Mouse (Mus musculus): ENCODE data around the gene Stfa2. TPM values are rescaled to one million over a fixed set of nuclear protein-coding genes. Genes with fewer than 3 reads are reported as not detected.
"Not testable (repeated sequence)": the region's sequence is repeated elsewhere in the genome, so short reads cannot be mapped to it uniquely, and the experiment has no call there.

Stfa2 gene
- polyA plus RNA-seq (2016; fragmentation: Nextera tagmentation; extraction: Ambion mirVana) = not detected in 2 replicates

GRCm38 (mm10) chr16:36408357-36408756 lies at the start of gene Stfa2:
TSS of gene Stfa2 (minus strand) at chr16:36408457.
- H3K27ac ChIP-seq (replicated peaks) = no peak within 1 kb of the TSS
- no peak within 1 kb of the TSS for H3K4me3 ChIP-seq
- H3K4me1 ChIP-seq = no peaks in the 10 kb centered on the region
- no peaks in the 10 kb centered on the region for H3K36me3 ChIP-seq (replicated peaks)
- H3K27me3 ChIP-seq (replicated peaks; ENCODE audit: low read depth, poor library complexity, severe bottlenecking) = no peaks in the 10 kb centered on the region
- no peak for DNase-seq (ENCODE audit: low spot score)
- no peaks in the 10 kb centered on the region for H3K9me3 ChIP-seq

GRCm38 (mm10) chr16:36455342-36455802 lies 47.1 kb upstream of the Stfa2 start, which contains the start of gene Stfa3:
TSS of gene Stfa3 (minus strand) at chr16:36455392.
- Histone ChIP-seq H3K4me1 (no peaks in the 10 kb centered on the region), H3K27ac (replicated peaks) (no peak within 1 kb of the TSS), H3K9me3 (no peaks in the 10 kb centered on the region), H3K27me3 (replicated peaks; ENCODE audit: low read depth, poor library complexity, severe bottlenecking) (no peaks in the 10 kb centered on the region), H3K36me3 (replicated peaks) (no peaks in the 10 kb centered on the region), H3K4me3 (no peak within 1 kb of the TSS)
- DNase-seq (ENCODE audit: low spot score) = no peak
- 84% methylated on average over 4 of the region's 4 CpGs for WGBS

GRCm38 (mm10) chr16:36420979-36421378 lies 12.7 kb upstream of the Stfa2 start:
- WGBS = 87% methylated on average over 1 of the region's 1 CpGs
- H3K4me3 ChIP-seq; H3K27me3 ChIP-seq (replicated peaks; ENCODE audit: low read depth, poor library complexity, severe bottlenecking); H3K36me3 ChIP-seq (replicated peaks); H3K9me3 ChIP-seq; H3K4me1 ChIP-seq; DNase-seq (ENCODE audit: low spot score); H3K27ac ChIP-seq (replicated peaks): not testable (repeated sequence)

DNA sequence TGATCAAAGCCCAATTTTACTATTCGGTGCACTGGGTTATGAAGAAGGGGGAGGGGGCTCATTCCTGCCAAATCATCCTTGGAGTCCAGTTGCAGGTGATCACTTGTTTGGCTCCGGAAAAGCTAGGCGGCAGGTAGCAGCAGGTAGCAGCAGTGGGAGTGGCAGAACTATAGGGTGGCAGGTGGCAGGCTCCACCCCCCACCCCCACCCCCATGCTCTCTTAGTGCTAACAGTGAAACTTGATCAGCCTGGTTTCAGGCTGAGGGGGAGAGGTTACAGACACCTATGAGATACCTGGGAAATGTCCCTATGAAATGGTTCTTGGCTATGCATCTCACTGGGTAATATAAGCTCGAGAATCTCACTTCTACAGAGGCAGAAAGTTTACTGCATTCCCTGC lies 19.2 kb downstream of the Stfa2 start:
- DNase-seq (ENCODE audit: low spot score) = peak; percentile 12
- Histone ChIP-seq H3K4me3 (no peak overlapping the region), H3K27me3 (replicated peaks; ENCODE audit: low read depth, poor library complexity, severe bottlenecking) (no peaks in the 10 kb centered on the region), H3K9me3 (no peaks in the 10 kb centered on the region), H3K4me1 (no peaks in the 10 kb centered on the region), H3K27ac (replicated peaks) (no peak overlapping the region), H3K36me3 (replicated peaks) (no peaks in the 10 kb centered on the region)
- 18% methylated on average over 4 of the region's 4 CpGs for WGBS

DNA sequence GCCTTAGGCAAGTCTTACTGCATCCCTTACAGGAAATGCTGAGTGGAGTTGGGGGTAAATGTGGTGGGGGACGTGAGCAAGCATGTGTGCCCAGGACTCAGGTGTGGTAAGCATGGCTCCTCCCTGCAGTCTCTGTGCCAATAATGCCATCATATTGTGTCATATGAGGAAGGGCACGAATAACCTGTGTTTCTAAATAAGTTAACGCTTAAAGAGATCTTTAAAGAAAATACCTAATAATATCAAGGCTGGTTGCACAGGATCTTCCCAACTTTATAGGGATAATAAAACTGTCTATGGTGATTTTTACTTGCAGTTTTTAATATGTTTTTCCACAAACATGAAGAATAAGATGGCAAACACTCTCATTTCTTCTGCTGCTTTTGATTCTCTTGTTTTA lies 40.6 kb downstream of the Stfa2 start, which contains the start of gene BC100530:
Gene BC100530 (minus strand): TSS at position 101 of the 400 bp plus-strand sequence.
- H3K36me3 ChIP-seq (replicated peaks); DNase-seq (ENCODE audit: low spot score); H3K27ac ChIP-seq (replicated peaks); H3K27me3 ChIP-seq (replicated peaks; ENCODE audit: low read depth, poor library complexity, severe bottlenecking); H3K4me1 ChIP-seq; H3K4me3 ChIP-seq; H3K9me3 ChIP-seq: not testable (repeated sequence)
- WGBS = 84% methylated on average over 3 of the region's 3 CpGs

Other genes with a start within 250 kb of the Stfa2 start
- not detected in 2 replicates for gene Gm5483, start 224.2 kb downstream of the Stfa2 start, polyA plus RNA-seq (2016; fragmentation: Nextera tagmentation; extraction: Ambion mirVana)
- not detected in 2 replicates for gene Gm5416, start 198.1 kb downstream of the Stfa2 start, polyA plus RNA-seq (2016; fragmentation: Nextera tagmentation; extraction: Ambion mirVana)
- not detected in 2 replicates for gene 2010005H15Rik, start 187.0 kb downstream of the Stfa2 start, polyA plus RNA-seq (2016; fragmentation: Nextera tagmentation; extraction: Ambion mirVana)
- 0.34 and 0.47 TPM in 2 replicates for gene Stfa1, start 131.5 kb downstream of the Stfa2 start, polyA plus RNA-seq (2016; fragmentation: Nextera tagmentation; extraction: Ambion mirVana)
- not detected in 2 replicates for gene BC117090, start 74.1 kb downstream of the Stfa2 start, polyA plus RNA-seq (2016; fragmentation: Nextera tagmentation; extraction: Ambion mirVana)
- gene BC100530, start 40.7 kb downstream of the Stfa2 start, polyA plus RNA-seq (2016; fragmentation: Nextera tagmentation; extraction: Ambion mirVana) = 0.39 TPM in 1 of 2 replicates, not detected in the other
- gene Stfa3, start 46.9 kb upstream of the Stfa2 start, polyA plus RNA-seq (2016; fragmentation: Nextera tagmentation; extraction: Ambion mirVana) = not detected in 2 replicates
- gene Casr, start 153.7 kb upstream of the Stfa2 start, polyA plus RNA-seq (2016; fragmentation: Nextera tagmentation; extraction: Ambion mirVana) = 0.18 and 0.26 TPM in 2 replicates